Mouse (Mus musculus): ENCODE data around the gene Pask.

DNA sequence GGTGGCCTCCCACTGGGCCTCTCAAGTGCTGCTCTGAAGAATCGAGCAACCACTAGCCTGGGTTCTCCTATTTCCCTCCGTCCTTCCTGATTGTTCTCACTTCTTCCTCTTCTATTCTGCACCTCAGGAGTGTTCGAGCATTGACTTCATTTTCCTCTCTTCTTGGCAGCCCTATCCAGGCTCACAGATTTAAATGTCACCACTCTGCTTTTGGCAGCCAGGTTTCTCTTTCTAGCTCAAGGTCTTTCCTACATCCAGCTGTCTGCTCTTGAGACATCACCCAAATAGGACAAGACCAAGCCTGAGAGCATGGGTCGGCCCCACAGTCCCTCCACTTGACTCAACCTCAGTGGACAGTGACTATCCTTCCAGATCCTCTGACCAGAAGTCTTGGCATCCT is 19.4 kb upstream of the Pask start:
- no peak for TF ChIP-seq CTCF (IDR thresholded peaks at IDR 0.05; ENCODE audit: insufficient read depth, low read depth, low read length)
- TF ChIP-seq POLR2A (IDR thresholded peaks at IDR 0.05; ENCODE audit: insufficient read depth, low read depth, low read length) = no peak

Measured in olfactory bulb, adult 2 months (tissue).